Mouse (Mus musculus) CH12.LX (cell line): Measurements from ENCODE around the gene Acvrl1.

Experiments used
- CTCF ChIP-seq, 2 experiments: IDR thresholded peaks in 1 of 2; conservative IDR thresholded peaks in 1 of 2; 2 replicates each; pipeline ENCODE4 v1.5.1; 2011 to 2012; ENCODE audit warnings: low read depth in 2 of 2, low read length in 2 of 2, improper control_type of control experiment in 1 of 2, inconsistent platforms in 1 of 2, mild to moderate bottlenecking in 1 of 2, moderate library complexity in 1 of 2
- ELF1 ChIP-seq: IDR thresholded peaks from 2 replicates; pipeline ENCODE4 v1.6.1; 2014; ENCODE audit warnings: low read depth, mild to moderate bottlenecking, inconsistent platforms, low read length, improper control_type of control experiment
- EP300 ChIP-seq: IDR thresholded peaks from 2 replicates; pipeline ENCODE4 v1.6.1; 2011; ENCODE audit warnings: low read length, improper control_type of control experiment
- ETS1 ChIP-seq: conservative IDR thresholded peaks from 2 replicates; pipeline ENCODE4 v1.6.1; 2012; ENCODE audit warnings: low read depth, mild to moderate bottlenecking, inconsistent platforms, low read length, improper control_type of control experiment, moderate library complexity
- MAZ ChIP-seq: IDR thresholded peaks from 2 replicates; pipeline ENCODE4 v1.6.1; 2012; ENCODE audit warnings: low read depth, mild to moderate bottlenecking, inconsistent platforms, low read length, improper control_type of control experiment, moderate library complexity
- MXI1 ChIP-seq: IDR thresholded peaks from 2 replicates; pipeline ENCODE4 v1.6.1; 2011; ENCODE audit warnings: mild to moderate bottlenecking, low read depth, low read length, improper control_type of control experiment
- PAX5 ChIP-seq: IDR thresholded peaks from 2 replicates; pipeline ENCODE4 v1.6.1; 2012; ENCODE audit warnings: low read length, inconsistent platforms, mixed read lengths
- POLR2A ChIP-seq: IDR thresholded peaks from 2 replicates; pipeline ENCODE4 v1.6.1; 2011; ENCODE audit warnings: low read depth, mild to moderate bottlenecking, improper control_type of control experiment, low read length

- no peak for TF ChIP-seq CTCF (conservative IDR thresholded peaks at IDR 0.05 in 1 of 2, IDR thresholded peaks at IDR 0.05 in 1 of 2; ENCODE audit: low read depth in 2 of 2, low read length in 2 of 2)
- no peak for TF ChIP-seq MXI1
- TF ChIP-seq ETS1: no peak
- no peak for TF ChIP-seq MAZ
- TF ChIP-seq POLR2A: no peak
- TF ChIP-seq PAX5: no peak
- no peak for TF ChIP-seq EP300
- TF ChIP-seq ELF1: no peak
These were observed 41.6 kb downstream of the Acvrl1 start for GRCm38 (mm10) chr15:101169910-101170309.
